Mouse (Mus musculus) spleen, adult 2 months (tissue): ENCODE measurements around the gene 4931428L18Rik. TPM values are rescaled to one million over a fixed set of nuclear protein-coding genes. Genes with fewer than 3 reads are reported as not detected.

ENCODE experiments used
- DNase-seq, 2 experiments: peaks; one replicate each; pipeline versions ENCODE4 v3.0.0 to v3.0.0-alpha.2; 2012 to 2021; ENCODE audit warnings: low spot score in 2 of 2, low read depth in 1 of 2
- H3K27ac ChIP-seq: fragments of 200-500 bp; 2 replicates; pipeline ENCODE4 v1.5.1; 2012; ENCODE audit warnings: low read length, inconsistent platforms; ENCODE audit not compliant: insufficient read depth
- H3K27me3 ChIP-seq: fragments of 200-500 bp; 2 replicates; pipeline ENCODE4 v1.6.1; 2012; ENCODE audit warnings: mild to moderate bottlenecking, moderate library complexity, low read length, inconsistent platforms; ENCODE audit not compliant: control insufficient read depth, insufficient read depth
- H3K36me3 ChIP-seq: fragments of 200-500 bp; 2 replicates; pipeline ENCODE4 v1.6.1; 2012; ENCODE audit warnings: mild to moderate bottlenecking, low read length, inconsistent platforms; ENCODE audit not compliant: control insufficient read depth, insufficient read depth
- H3K4me1 ChIP-seq: fragments of 200-500 bp; 2 replicates; pipeline ENCODE4 v1.6.1; 2011; ENCODE audit warnings: inconsistent platforms; ENCODE audit not compliant: control insufficient read depth, insufficient read depth, insufficient read length
- H3K4me3 ChIP-seq: fragments of 200-500 bp; 2 replicates; pipeline ENCODE4 v1.5.1; 2011; ENCODE audit warnings: mild to moderate bottlenecking, inconsistent platforms; ENCODE audit not compliant: insufficient read depth, insufficient read length; ENCODE audit errors: extremely low read depth
- CTCF ChIP-seq: fragments of 200-500 bp; IDR thresholded peaks from 2 replicates; pipeline ENCODE4 v1.5.1; 2011; ENCODE audit warnings: mild to moderate bottlenecking, inconsistent platforms; ENCODE audit not compliant: insufficient read depth, insufficient read length, insufficient replicate concordance; ENCODE audit errors: extremely low read depth
- POLR2A ChIP-seq: fragments of 200-500 bp; IDR thresholded peaks from 2 replicates; pipeline ENCODE4 v1.6.1; 2011; ENCODE audit warnings: low read depth, low read length, inconsistent platforms
- WGBS: fragments of 180-500 bp; shearing (Covaris S2); methylation state at CpG from one replicate; pipeline ENCODE4 v1.1.7; 2018; 5-methylcytosine and 5-hydroxymethylcytosine counted together
- polyA plus RNA-seq: library from polyadenylated mRNA; depleted of rRNA; stranded (reverse); fragments of >200 nt; gene quantifications from 2 replicates; pipeline ENCODE4 v1.2.3, GENCODE M21; 2012

Gene 4931428L18Rik
- polyA plus RNA-seq, 1 experiment = not detected

GRCm38 (mm10) chr1:31205346-31205745 is 17.1 kb downstream of the 4931428L18Rik start:
- TF ChIP-seq POLR2A (no peak), CTCF (no peak)
- Histone ChIP-seq H3K4me1 (no peaks in the 10 kb centered on the region), H3K4me3 (no peak overlapping the region), H3K27ac (no peak overlapping the region), H3K36me3 (no peaks in the 10 kb centered on the region), H3K27me3 (no peaks in the 10 kb centered on the region)
- WGBS = 82% methylated on average over 7 of the region's 7 CpGs
- no peak for DNase-seq

DNA sequence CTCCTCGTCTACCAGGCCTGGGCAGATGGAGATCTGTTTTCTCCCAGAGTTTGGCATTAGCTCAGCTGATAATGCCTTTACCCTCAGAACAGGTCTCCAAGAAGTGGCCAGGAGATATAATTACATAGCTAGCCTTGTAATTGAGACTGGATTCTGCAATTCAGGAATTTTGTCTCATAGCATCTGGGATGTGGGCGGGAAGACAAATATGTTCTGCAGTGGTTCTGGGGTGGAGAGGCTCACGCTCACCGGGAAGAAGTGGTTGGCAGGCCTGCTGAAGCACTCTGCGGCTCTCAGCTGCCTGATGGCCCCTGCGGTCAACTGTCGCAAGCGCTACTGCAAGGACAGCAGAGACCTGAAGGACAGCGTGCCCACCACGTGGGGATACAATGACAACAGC is 18.7 kb downstream of the 4931428L18Rik start:
- no peak for DNase-seq
- H3K27me3 ChIP-seq = no peaks in the 10 kb centered on the region
- no peak overlapping the region for H3K4me3 ChIP-seq
- no peak for TF ChIP-seq POLR2A
- no peak for TF ChIP-seq CTCF
- WGBS = 91% methylated on average over 10 of the region's 10 CpGs
- no peaks in the 10 kb centered on the region for H3K4me1 ChIP-seq
- no peaks in the 10 kb centered on the region for H3K36me3 ChIP-seq
- no peak overlapping the region for H3K27ac ChIP-seq

DNA sequence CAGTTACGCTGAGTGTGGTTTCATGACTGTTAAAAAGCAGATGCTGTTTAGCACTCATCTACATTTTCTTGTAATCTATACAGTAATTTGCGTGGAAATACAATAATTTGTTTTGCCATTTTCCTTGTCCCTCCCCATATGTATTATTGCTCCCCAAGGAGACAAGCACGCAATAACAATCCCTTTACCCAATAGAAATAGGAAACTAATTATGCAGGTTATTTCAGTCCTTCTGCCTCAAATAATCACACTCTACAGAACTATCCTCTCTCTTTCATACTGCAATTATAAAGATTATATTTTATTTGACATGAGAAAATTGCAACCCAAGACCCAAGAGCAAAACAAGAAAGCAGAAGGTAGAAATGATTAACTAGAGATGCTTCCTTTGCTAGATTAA is 25.5 kb downstream of the 4931428L18Rik start:
- WGBS = 93% methylated on average over 3 of the region's 3 CpGs
- Histone ChIP-seq H3K27ac (no peak overlapping the region), H3K4me1 (no peaks in the 10 kb centered on the region), H3K27me3 (no peaks in the 10 kb centered on the region), H3K4me3 (no peak overlapping the region), H3K36me3 (no peaks in the 10 kb centered on the region)
- no peak for DNase-seq
- no peak for TF ChIP-seq CTCF
- TF ChIP-seq POLR2A = no peak

GRCm38 (mm10) chr1:31195633-31196032 is 26.9 kb downstream of the 4931428L18Rik start:
- 72% methylated on average over 1 of the region's 1 CpGs for WGBS
- TF ChIP-seq CTCF = no peak
- TF ChIP-seq POLR2A = no peak

DNA sequence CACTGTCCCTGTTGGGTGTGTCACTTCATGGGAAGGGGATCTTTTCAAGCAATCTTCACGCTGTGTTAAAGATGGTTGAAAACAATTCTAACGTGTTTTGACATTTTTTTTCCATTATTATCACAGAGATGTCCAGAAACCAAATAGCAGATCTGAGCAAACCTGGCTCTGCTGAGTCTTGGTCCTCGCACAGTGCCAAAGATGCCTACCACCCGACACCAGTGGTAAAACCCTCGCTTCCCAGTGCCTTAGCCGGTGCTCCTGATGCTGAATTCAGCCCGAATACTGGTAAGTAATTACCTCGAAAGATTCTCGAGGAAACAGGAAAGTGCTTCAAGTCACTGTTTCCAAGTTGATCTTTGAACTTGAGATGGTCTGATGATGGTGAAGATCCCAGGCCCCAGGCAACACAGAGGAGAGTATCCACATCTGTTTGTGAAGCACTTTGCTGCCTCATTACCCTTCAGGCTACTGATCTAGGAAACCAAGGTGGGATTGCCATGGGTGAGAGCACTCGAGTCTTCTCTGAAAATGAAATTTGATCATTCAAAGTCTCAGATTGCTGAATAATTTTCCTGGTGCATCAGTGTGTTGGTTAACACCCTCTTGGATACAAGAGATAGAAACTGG is 32.1 kb downstream of the 4931428L18Rik start:
- H3K27ac ChIP-seq = no peak overlapping the region
- TF ChIP-seq CTCF (no peak), POLR2A (no peak)
- 84% methylated on average over 10 of the region's 10 CpGs for WGBS
- H3K4me3 ChIP-seq = no peak overlapping the region
- H3K36me3 ChIP-seq = no peaks in the 10 kb centered on the region
- H3K4me1 ChIP-seq = no peaks in the 10 kb centered on the region
- H3K27me3 ChIP-seq = no peaks in the 10 kb centered on the region
- DNase-seq = no peak

More at GRCm38 (mm10) chr1:31195633-31196032, 26.9 kb downstream of the 4931428L18Rik start:
- DNase-seq = no peak
- Histone ChIP-seq H3K4me1 (no peaks in the 10 kb centered on the region), H3K27ac (no peak overlapping the region), H3K36me3 (no peaks in the 10 kb centered on the region), H3K4me3 (no peak overlapping the region), H3K27me3 (no peaks in the 10 kb centered on the region)

GRCm38 (mm10) chr1:31178264-31178663 is 44.2 kb downstream of the 4931428L18Rik start:
- Histone ChIP-seq H3K4me3 (no peak overlapping the region), H3K27ac (no peak overlapping the region), H3K36me3 (no peaks in the 10 kb centered on the region), H3K4me1 (no peaks in the 10 kb centered on the region), H3K27me3 (no peaks in the 10 kb centered on the region)
- TF ChIP-seq CTCF (no peak), POLR2A (no peak)
- 88% methylated on average over 1 of the region's 1 CpGs for WGBS
- no peak for DNase-seq

GRCm38 (mm10) chr1:31176101-31176500 is 46.4 kb downstream of the 4931428L18Rik start, which contains the start of gene Lgsn:
Gene Lgsn (plus strand): TSS chr1:31176401.
- H3K36me3 ChIP-seq = no peaks in the 10 kb centered on the region
- H3K27me3 ChIP-seq = no peaks in the 10 kb centered on the region
- no peak for TF ChIP-seq CTCF
- TF ChIP-seq POLR2A = no peak
- no peak within 1 kb of the TSS for H3K27ac ChIP-seq
- no peak within 1 kb of the TSS for H3K4me3 ChIP-seq
- WGBS = 71% methylated on average over 5 of the region's 5 CpGs
- DNase-seq = no peak
- H3K4me1 ChIP-seq = no peaks in the 10 kb centered on the region
